Mouse (Mus musculus): ENCODE data around the gene Gm36245. TPM values are rescaled to one million over a fixed set of nuclear protein-coding genes. Genes with fewer than 3 reads are reported as not detected.

Gm36245 gene
- total and polyA plus RNA-seq, 3 experiments, result not detected

DNA sequence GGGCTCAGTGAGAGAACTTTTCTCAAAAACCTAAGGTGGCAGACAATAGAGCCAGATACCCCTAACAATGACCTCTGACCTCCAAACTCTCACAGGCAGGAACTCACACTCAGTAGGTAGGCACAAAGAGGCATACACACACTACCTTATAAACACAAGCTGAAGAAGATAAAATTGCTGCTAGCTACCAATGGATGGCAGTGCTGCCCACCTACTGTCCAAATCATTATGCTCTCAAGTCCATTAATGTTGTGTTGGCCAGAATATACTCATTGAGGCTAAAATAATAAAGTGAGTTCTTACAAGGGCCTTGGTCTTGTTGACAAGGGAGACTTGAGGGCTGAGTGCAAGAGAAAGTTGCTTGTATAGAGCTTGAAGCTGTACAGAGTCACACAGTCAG is 35.8 kb upstream of the Gm36245 start:
- no peak overlapping the region for H3K9ac ChIP-seq (ENCODE audit: control insufficient read depth, low read depth, low read length, poor library complexity, severe bottlenecking)
- H3K79me2 ChIP-seq (ENCODE audit: control insufficient read depth, insufficient read depth, low read length, poor library complexity), result no peaks in the 10 kb centered on the region
- no peak overlapping the region for H3K27ac ChIP-seq (ENCODE audit: control insufficient read depth, low read depth, low read length)

DNA sequence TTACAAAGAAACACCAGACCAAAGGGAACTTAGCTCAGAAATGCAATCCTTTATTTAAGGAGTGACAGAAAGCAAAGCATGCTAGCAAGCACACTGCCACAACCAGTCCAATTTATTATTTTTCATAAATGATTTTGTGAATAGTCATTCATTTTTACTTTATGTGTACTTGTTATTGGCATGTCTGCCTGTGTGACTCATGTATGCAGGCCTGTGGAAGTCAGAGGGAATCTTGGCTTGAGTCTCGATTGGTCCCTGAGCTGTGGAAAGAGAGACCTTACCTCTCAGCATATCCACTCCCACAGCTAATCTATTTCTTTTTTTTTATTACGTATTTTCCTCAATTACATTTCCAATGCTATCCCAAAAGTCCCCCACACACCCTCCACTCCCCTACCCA is 20.3 kb upstream of the Gm36245 start:
- TF ChIP-seq UBTF (IDR thresholded peaks at IDR 0.05; ENCODE audit: borderline replicate concordance, insufficient read depth, low read depth, low read length) (no peak), TCF12 (IDR thresholded peaks at IDR 0.05; ENCODE audit: low read depth, low read length) (no peak), KAT2A (conservative IDR thresholded peaks at IDR 0.05; ENCODE audit: low read depth, low read length) (no peak), SIN3A (IDR thresholded peaks at IDR 0.05; ENCODE audit: low read length) (no peak), GABPA (IDR thresholded peaks at IDR 0.05; ENCODE audit: low read depth, low read length) (no peak), EP300 (IDR thresholded peaks at IDR 0.05; ENCODE audit: low read depth in 1 of 2, low read length in 2 of 2) (no peak), CHD2 (IDR thresholded peaks at IDR 0.05; ENCODE audit: low read length) (no peak), POLR2AphosphoS5 (IDR thresholded peaks at IDR 0.05; ENCODE audit: borderline replicate concordance, low read depth, low read length) (no peak), CTCF (IDR thresholded peaks at IDR 0.05 in 2 of 3, conservative IDR thresholded peaks at IDR 0.05 in 1 of 3; ENCODE audit: control insufficient read depth in 1 of 3, insufficient read depth in 1 of 3, low read depth in 2 of 3, low read length in 3 of 3, poor library complexity in 1 of 3, severe bottlenecking in 1 of 3) (no peak), ELF1 (IDR thresholded peaks at IDR 0.05; ENCODE audit: low read depth, low read length) (no peak), USF1 (IDR thresholded peaks at IDR 0.05; ENCODE audit: low read depth, low read length) (no peak), MAX (IDR thresholded peaks at IDR 0.05; ENCODE audit: low read length) (no peak), MYB (IDR thresholded peaks at IDR 0.05; ENCODE audit: low read depth, low read length) (no peak), GATA1 (IDR thresholded peaks at IDR 0.05; ENCODE audit: low read depth, low read length) (no peak)
- no peaks in the 10 kb centered on the region for H3K36me3 ChIP-seq (ENCODE audit: control insufficient read depth in 1 of 2, insufficient read depth in 2 of 2, low read length in 2 of 2)
- no peaks in the 10 kb centered on the region for H3K27me3 ChIP-seq (ENCODE audit: control insufficient read depth in 1 of 2, insufficient read depth in 2 of 2, low read length in 2 of 2)
- H3K4me3 ChIP-seq (ENCODE audit: control insufficient read depth in 1 of 2, insufficient read depth in 1 of 2, low read depth in 2 of 2, low read length in 2 of 2), result no peak overlapping the region
- no peaks in the 10 kb centered on the region for H3K9me3 ChIP-seq (replicated peaks; ENCODE audit: insufficient read depth, low read length)
- no peak overlapping the region for H3K27ac ChIP-seq (ENCODE audit: control insufficient read depth, low read depth, low read length)
- no peak for DNase-seq (ENCODE audit: low read depth, low spot score)
- no peaks in the 10 kb centered on the region for H3K4me1 ChIP-seq (ENCODE audit: control insufficient read depth in 1 of 2, insufficient read depth in 2 of 2, low read length in 2 of 2)
- no peaks in the 10 kb centered on the region for H3K79me2 ChIP-seq (ENCODE audit: control insufficient read depth, insufficient read depth, low read length, poor library complexity)
- no peak overlapping the region for H3K9ac ChIP-seq (ENCODE audit: control insufficient read depth, low read depth, low read length, poor library complexity, severe bottlenecking)

More for the DNA sequence above, 35.8 kb upstream of the Gm36245 start:
- no peak overlapping the region for H3K4me3 ChIP-seq (ENCODE audit: control insufficient read depth in 1 of 2, insufficient read depth in 1 of 2, low read depth in 2 of 2, low read length in 2 of 2)
- H3K27me3 ChIP-seq (ENCODE audit: control insufficient read depth in 1 of 2, insufficient read depth in 2 of 2, low read length in 2 of 2), result no peaks in the 10 kb centered on the region
- H3K4me1 ChIP-seq (ENCODE audit: control insufficient read depth in 1 of 2, insufficient read depth in 2 of 2, low read length in 2 of 2), result no peaks in the 10 kb centered on the region
- no peak for DNase-seq (ENCODE audit: low read depth, low spot score)
- TF ChIP-seq CHD2 (IDR thresholded peaks at IDR 0.05; ENCODE audit: low read length), result no peak
- no peak for TF ChIP-seq ETS1 (IDR thresholded peaks at IDR 0.05; ENCODE audit: low read depth, low read length)
- TF ChIP-seq SMC3 (IDR thresholded peaks at IDR 0.05; ENCODE audit: low read depth, low read length), result no peak
- TF ChIP-seq POLR2A (IDR thresholded peaks at IDR 0.05; ENCODE audit: control insufficient read depth in 1 of 2, insufficient read depth in 1 of 2, low read depth in 1 of 2, low read length in 2 of 2, poor library complexity in 1 of 2), result no peak
- TF ChIP-seq MXI1 (IDR thresholded peaks at IDR 0.05; ENCODE audit: low read depth, low read length), result no peak
- TF ChIP-seq USF1 (IDR thresholded peaks at IDR 0.05; ENCODE audit: low read depth, low read length), result no peak
- TF ChIP-seq MYB (IDR thresholded peaks at IDR 0.05; ENCODE audit: low read depth, low read length), result no peak
- no peak for TF ChIP-seq RAD21 (IDR thresholded peaks at IDR 0.05; ENCODE audit: low read depth, low read length)
- no peak for TF ChIP-seq UBTF (IDR thresholded peaks at IDR 0.05; ENCODE audit: borderline replicate concordance, insufficient read depth, low read depth, low read length)
- TF ChIP-seq JUND (IDR thresholded peaks at IDR 0.05; ENCODE audit: low read depth, low read length), result no peak
- no peak for TF ChIP-seq TBP (IDR thresholded peaks at IDR 0.05; ENCODE audit: low read depth, low read length)
- TF ChIP-seq BHLHE40 (IDR thresholded peaks at IDR 0.05; ENCODE audit: borderline replicate concordance, low read depth, low read length), result no peak
- no peaks in the 10 kb centered on the region for H3K36me3 ChIP-seq (ENCODE audit: control insufficient read depth in 1 of 2, insufficient read depth in 2 of 2, low read length in 2 of 2)
- no peaks in the 10 kb centered on the region for H3K9me3 ChIP-seq (replicated peaks; ENCODE audit: insufficient read depth, low read length)
